Mouse (Mus musculus) frontal cortex, adult (tissue): ENCODE measurements around the gene Chchd1.
"Not testable (repeated sequence)": the region's sequence is repeated elsewhere in the genome, so short reads cannot be mapped to it uniquely, and the experiment has no call there.

ENCODE experiments used
- ATAC-seq: cut with Nextera tagmentation; 2 replicates; pipeline ENCODE4 v1.9.2; 2017; ENCODE audit warnings: mild to moderate bottlenecking, moderate library complexity, mixed read lengths; ENCODE audit not compliant: low TSS enrichment

Gene Chchd1

DNA sequence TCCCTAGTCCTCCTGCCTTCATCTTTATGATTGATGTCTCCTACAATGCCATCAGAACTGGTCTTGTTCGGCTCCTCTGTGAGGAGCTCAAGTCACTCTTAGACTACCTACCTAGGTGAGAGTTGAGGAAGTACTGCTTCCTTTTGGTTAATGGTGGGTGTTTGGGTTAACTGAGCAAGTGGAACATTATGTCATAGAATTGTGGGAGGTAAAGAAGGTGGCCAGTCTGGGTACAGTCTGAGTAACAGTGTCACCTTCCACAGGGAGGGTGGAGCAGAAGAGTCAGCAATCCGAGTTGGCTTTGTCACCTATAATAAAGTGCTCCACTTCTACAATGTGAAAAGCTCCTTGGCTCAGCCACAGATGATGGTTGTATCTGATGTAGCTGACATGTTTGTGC, 13.8 kb upstream of the Chchd1 start:
- ATAC-seq = no peak

DNA sequence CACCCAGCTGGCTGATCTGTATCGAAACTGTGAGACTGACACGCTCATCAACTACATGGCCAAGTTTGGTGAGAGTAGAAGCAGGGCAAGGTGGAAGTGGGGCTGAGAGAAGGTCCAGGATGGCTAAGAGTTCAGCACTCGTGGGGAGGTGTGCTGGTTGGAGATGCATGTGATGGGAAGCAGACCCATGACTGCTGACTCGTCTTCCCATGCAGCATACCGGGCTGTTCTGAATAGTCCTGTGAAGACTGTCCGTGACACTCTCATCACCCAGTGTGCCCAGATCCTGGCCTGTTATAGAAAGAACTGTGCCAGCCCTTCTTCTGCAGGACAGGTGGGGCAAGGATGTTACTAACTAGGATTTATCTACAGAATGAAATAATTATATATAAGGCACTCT, 11.0 kb upstream of the Chchd1 start:
- no peak for ATAC-seq

DNA sequence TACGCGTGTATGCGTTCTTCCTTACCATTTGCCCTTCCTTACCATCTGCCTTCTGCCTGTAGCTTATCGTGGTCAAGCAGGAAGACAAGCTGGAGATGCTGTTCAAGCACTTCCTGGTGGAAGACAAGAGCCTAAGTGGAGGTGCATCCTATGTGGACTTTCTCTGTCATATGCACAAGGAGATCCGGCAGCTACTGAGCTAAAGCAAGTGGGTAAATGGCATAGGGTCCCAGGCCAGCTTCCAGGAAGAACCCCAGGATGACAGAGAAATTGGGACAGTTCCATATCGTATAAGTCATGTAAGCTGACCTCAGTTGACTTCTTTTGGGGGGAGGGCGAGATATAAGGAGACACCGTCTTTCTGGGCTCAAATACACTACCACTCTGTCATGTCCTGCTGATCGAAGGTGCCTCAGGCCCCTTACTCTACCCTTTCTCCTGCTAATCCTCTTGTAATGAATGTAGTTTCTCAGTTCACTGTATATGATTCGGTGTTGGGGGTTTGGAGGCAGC, 9.2 kb upstream of the Chchd1 start:
- no peak for ATAC-seq

DNA sequence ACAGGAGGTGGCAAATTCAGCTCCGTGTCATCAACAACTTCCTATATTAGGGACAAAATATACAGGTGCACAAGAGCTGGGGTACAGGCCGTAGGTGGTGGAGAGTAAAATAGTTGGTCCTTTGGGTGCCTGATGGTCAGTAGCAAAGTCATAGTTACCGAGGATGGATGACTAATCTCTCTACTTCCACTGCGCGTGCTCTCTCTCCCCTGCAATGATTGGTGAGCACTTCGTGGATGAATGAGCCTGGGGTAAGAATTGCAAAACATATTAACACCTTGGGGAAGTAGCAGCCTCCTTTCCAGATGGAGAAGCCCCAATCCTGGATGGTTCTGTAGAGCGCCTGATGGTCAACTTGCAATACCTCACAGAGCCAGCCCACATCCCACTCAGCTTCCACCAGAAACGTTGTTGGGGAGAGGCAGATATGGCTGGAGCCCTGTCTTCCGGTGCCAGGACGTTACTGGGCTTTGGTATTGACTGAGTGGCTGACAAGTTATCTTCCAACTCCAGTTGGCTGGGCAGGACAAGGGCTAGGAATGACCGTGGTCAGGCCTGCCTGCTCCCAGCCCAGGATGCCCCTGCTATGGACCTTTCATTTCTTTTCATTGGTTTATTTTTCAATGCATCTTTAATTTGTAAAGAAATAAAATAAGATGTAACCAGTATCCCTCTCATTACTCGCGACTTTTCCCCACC, 8.5 kb upstream of the Chchd1 start:
- peak; percentile 3; the same call in 1 of the 2 replicates for ATAC-seq

DNA sequence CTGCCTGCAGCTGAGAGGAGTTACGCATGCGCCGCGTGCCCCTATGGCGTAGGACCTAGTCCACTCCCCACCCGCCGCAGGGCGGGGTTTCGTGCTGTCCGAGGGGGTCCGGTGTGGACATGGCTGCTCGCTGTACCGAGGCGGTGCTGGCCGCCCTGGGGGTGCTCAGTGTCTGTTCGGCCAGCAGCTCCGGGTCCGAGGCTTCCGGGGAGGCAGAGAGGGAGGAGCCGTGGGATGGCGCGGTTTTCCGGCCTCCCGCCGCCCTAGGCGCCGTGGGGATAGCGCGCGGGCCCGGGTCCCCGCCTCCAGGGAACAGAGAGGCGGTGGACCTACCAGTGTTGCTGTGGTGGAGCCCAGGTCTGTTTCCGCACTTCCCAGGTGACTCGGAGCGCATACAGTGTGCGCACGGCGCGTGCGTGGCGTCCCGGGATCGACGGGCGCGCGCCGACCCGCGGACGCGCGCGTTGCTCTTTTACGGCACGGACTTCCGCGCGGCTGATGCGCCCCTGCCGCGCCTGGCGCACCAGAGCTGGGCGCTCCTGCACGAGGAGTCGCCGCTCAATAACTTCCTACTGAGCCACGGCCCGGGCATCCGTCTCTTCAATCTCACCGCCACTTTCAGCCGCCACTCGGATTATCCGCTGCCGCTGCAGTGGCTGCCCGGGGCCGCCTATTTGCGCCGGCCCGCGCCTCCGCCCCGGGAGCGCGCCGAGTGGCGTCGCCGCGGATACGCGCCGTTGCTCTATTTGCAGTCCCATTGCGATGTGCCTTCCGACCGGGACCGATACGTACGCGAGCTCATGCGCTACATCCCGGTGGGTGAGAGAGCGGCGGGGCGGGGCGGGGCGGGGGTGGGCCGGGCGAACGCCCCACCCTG, 7.7 kb upstream of the Chchd1 start, which contains the start of gene Fut11:
Gene Fut11, plus strand, starts transcription at position 85 of the 877 bp plus-strand sequence.
- ATAC-seq = peak; percentile 64

DNA sequence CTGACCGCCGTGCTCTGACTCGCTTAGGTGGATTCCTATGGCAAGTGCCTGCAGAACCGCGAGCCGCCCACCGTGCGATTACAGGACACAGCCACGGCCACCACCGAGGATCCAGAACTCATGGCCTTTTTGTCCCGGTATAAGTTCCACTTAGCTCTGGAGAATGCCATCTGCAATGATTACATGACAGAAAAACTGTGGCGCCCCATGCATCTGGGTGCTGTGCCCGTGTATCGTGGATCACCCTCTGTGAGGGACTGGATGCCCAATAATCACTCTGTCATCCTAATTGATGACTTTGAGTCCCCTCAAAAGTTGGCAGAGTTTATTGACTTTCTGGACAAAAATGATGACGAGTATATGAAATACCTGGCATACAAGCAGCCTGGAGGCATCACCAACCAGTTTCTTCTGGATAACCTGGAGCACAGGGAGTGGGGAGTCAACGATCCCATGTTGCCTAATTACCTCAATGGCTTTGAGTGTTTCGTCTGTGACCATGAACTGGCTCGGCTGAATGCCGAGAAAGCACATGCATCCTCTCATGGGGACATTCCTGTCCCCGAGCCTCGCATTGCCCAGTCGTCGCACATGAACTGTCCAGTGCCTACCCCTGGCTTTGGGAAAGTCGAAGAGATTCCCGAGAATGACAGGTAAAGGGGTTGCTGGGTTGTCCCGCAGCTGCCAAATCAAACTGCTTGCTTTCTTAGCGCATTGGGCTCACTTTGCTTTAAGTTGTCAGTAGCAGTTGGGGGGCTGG, 6.9 kb upstream of the Chchd1 start:
- ATAC-seq = no peak

DNA sequence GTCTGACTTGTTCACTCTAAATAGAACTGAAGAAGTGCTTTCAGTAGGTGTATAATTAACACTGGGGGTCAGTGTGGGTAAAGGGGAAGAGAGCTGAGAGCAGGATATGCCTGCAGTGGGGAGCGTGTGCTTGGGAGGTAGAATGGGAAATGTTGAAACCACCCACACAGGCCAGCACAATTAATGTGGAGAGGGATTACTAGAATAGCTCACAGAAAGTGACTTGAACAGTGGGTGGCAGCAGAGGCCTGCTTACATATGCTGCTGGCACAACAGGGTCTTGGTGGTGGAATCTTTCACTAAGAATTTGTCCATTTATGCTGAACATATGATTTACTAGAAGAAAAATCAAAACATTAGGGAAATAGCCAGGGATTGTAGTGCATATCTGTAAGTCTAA, 5.8 kb upstream of the Chchd1 start:
- ATAC-seq = peak; percentile 62

DNA sequence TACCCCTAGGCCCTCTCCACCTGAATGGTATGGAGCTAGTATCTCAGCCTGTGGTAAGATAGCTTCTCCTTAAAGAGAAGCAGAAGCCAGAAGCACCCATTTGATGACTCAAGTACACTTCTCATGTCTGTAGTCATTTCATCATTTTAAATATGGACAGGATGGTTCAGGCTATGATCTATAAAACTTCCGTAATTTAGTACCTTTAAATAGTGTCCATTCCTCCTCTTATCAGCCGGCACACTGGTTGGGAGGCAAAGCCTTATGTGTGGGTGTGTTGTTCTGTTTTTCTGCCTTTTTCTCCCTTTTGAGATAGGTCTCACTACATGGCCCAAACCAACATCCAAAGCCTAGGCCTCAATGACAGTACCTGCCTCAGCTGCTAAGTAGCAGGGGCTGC, 4.3 kb upstream of the Chchd1 start:
- no peak for ATAC-seq

DNA sequence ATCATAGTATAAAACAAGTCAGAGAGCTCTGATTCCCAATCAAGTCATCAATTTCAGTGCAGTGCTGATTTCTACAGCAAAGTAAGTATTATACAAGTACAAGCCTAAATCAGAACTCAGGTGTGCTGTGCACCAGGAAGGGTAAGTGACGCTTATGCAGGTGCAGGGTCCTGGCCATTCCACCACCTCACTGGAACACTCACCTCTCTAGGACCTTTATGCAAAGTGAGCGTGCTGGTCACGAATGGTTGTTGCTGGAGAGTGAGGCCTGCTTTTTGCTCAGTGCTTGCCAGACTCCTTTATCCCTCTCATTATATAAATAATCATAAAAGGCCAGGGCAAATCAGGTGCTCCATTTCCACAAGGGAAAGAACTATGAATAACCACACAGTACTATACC, 2.4 kb upstream of the Chchd1 start:
- no peak for ATAC-seq

DNA sequence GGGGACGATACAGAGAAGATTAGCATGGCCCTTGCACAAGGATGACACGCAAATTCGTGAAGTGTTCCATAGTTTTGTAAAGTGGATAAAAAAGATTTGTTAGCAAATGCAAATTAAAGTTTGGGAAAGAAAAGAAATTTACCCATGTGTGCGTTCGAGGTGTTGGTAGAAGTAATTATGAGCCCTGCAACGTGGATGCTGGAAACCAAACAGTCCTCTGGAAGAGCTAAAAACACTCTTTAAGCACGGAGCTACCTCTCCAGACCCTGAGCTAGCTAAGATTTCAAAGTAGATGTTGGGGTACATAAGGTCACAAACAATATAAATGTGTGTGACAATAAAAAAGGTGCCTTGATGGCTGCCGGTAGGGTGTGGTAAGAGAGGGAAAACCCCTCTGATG, 1.3 kb upstream of the Chchd1 start:
- ATAC-seq = no peak

DNA sequence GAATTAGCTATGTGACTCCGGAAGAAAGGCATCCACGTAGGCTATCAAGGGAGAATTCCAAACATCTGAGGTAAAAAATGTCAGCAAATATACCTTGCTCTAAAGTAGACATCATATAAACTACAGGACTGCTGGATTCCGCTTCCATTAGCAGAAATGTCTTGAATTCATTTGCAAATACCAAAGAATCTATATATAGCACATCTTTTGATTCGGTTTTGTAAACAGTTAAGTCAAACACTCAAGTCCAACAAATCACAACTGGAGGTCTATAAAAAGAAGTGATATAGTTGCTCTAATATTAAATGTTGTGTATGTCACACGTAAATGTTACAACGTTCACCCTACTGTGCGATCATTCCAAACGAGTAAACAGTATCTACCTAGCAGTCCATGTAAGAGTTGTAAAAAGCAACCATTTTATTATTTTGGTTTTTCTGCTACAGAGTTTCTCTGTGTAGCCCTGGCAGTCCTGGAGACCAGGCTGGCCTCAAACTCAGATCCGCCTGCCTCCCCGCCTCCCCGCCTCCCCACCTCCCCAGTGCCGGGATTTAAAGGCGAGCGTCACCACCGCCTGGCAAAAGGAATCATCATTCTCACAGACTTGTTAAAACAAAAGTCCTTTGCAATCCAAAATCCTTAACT, 588 bp upstream of the Chchd1 start:
- ATAC-seq = no peak

DNA sequence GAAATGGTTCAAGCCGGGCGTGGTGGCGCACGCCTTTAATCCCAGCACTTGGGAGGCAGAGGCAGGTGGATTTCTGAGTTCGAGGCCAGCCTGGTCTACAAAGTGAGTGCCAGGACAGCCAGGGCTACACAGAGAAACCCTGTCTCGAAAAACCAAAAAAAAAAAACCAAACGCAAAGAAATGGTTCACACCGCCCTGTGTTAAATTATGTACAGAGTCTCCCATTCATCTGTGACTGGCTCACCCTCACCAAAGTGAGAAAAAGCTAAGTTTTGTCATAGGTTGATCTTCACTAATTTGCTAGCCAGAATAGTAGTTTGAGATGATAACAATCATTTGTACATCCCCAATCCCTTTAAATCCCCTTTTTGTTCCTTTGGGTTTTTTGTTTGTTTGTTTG, 655 bp downstream of the Chchd1 start:
- not testable (repeated sequence) for ATAC-seq

DNA sequence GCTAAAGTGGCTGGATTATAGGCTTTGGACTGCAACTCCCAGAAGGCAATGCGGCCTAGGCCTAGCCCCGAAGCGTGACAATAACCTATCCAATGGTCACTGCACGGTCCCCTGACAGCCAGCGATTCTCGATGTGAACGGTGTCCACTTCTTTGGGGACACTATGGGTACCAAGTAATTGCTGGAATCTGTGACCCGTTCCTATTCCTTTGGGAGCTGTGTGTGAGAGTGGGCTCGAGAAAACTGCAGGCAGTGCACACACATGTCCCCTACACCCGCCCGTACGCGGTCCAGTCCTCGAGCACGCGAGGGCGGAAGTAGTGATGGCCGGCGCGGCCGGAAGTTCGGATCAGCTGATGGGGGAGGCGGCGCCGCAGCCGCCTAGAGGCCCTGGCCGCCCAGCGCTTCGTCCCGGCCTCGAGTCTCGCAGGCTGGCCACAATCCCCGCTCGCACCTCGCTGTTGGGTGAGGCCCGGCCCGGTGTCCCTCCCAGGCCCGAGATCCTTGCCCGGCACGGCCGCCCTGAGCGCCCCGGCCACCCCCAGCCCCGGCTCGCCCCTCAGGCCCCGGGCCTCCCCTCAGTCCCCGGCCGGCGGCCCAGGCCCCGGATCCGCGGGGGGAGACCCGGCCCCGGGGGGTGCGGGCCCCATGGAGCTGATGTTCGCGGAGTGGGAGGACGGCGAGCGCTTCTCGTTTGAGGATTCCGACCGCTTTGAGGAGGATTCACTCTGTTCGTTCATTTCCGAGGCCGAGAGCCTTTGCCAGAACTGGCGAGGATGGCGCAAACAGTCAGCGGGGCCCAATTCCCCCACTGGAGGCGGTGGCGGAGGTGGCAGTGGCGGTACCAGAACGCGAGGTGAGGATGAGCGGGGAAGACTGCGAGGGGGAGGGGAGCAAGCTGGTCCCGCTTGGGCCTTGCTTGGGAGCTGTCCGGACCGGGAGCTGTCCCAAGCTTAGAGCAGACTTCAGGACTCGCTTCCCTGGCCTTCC, 4.7 kb downstream of the Chchd1 start, which contains the start of gene Zswim8:
Gene Zswim8, plus strand, starts transcription at position 352 of the 990 bp plus-strand sequence.
- peak; percentile 90 for ATAC-seq

DNA sequence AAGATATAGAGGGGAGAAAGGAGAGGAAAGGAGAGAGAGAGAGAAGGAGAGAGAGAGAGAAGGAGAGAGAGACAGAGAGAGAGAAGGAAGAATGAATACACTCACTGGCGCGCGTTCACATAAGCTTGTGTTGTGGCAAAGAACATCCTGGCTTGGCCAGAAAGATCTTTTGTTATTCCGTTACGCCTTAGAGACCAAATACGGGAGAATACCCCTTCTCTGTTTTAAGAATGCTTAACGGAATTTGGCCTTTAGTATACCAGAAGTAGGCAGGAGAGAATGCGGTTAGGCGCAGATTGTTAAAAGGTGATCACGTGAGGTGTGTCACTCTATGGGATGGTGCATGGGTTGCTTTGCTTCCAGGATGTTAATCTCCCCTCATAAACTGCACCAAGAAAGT, 5.4 kb downstream of the Chchd1 start:
- ATAC-seq = no peak

DNA sequence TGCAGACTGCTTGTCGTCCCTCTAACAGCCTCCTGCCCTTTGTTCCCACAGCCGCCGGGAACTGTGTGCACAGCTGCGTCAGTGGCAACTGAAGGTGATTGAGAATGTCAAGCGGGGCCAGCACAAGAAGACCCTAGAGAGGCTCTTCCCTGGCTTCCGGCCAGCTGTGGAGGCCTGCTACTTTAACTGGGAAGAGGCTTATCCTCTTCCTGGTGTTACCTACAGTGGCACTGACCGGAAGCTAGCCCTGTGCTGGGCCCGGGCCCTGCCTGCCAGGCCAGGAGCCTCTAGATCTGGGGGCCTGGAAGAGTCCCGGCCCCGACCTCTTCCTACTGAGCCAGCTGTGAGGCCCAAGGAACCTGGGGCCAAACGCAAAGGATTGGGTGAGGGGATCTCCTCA, 11.0 kb downstream of the Chchd1 start:
- ATAC-seq = no peak

DNA sequence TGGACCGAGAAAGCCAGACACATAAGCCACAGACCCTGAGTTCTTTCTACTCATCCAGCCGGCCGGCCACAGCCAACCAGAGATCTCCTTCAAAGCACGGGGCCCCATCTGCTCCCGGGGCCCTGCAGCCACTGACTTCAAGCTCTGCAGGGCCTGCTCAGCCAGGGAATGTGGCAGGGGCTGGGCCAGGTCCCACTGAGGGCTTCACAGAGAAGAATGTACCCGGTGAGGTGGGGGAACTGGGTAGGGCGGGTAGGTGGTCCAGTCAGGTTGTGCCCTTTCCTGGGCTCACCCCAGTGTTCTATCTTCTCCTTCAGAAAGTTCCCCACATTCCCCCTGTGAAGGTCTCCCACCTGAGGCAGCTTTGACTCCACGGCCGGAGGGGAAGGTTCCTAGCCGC, 15.6 kb downstream of the Chchd1 start:
- no peak for ATAC-seq

DNA sequence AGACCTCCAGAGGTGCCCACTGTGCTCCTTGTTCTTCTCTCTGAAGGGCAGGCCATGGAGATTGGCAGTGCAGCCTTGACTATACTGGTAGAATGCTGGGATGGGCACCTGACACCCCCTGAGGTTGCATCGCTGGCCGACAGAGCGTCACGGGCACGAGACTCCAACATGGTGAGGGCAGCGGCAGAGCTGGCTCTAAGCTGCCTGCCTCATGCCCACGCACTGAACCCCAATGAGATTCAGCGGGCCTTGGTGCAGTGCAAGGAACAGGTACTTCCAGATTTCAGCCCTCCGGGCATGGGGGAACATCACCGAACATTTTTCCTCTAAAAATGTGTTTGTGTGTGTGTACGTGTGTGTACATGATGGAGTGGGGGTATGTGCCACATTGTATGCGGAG, 17.0 kb downstream of the Chchd1 start:
- ATAC-seq = no peak

DNA sequence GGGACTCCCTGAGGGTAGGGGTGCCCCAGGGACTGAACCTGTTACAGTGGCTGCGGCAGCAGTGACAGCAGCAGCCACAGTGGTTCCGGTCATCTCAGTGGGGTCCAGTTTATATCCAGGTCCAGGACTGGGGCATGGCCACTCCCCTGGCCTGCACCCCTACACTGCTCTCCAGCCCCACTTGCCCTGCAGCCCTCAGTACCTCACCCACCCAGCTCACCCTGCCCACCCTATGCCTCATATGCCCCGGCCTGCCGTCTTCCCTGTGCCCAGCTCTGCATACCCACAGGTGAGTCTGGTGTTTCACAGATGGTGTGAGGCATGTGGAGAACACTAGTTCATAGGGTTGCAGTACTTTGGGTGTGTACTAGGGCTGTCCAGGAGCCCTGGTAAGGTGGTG, 18.6 kb downstream of the Chchd1 start:
- ATAC-seq = no peak

DNA sequence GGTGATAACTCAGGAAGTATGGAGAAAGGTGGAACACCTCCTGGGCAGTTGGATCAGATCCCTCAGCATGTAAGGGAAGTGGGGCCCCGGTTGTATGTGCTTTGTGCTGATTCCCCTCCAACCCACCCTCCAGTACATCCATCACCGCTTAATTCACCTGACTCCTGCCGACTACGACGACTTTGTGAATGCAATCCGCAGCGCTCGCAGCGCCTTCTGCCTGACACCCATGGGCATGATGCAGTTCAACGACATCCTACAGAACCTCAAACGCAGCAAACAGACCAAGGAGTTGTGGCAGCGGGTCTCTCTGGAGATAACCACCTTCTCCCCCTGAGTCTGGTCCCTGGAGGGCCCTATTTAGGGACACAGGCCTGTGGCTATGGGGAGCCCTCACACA, 20.2 kb downstream of the Chchd1 start:
- ATAC-seq = no peak

DNA sequence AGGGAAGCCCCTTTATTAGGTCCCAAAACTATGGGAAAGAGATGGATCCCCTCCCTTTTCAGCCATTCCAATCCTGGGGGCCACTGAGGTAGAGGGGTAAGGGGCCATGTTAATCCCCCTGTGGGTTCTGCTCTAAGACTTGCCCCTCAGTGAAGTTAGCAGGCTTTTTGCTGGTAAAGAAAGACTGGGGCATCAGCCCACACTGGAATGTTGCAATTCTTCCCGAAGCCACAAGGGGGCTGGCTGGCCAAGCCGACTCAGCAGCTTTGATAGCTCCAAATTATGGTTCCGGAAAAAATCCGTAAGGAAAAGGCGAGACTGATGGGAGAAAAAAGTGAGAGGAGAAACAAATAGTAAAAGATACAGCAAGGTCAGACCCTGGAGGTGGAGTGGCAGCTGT, 21.2 kb downstream of the Chchd1 start:
- peak; percentile 56 for ATAC-seq
